Mouse (Mus musculus) CH12.LX (cell line): ENCODE results near the gene Dclk1. TPM values are rescaled to one million over a fixed set of nuclear protein-coding genes. Genes with fewer than 3 reads are reported as not detected.

Source experiments
- DNase-seq: peaks from one replicate; pipeline ENCODE4 v3.0.0-alpha.2; 2013; ENCODE audit errors: extremely low read depth
- H3K27ac ChIP-seq: 2 replicates; pipeline ENCODE4 v1.5.1; 2012; ENCODE audit warnings: low read depth, mild to moderate bottlenecking, control low read depth, moderate library complexity; ENCODE audit not compliant: insufficient read depth
- H3K27me3 ChIP-seq: replicated peaks from 2 replicates; pipeline ENCODE3; 2012; ENCODE audit warnings: inconsistent platforms
- H3K36me3 ChIP-seq, 2 experiments: replicated peaks in 1 of 2; 2 replicates each; pipeline versions ENCODE3 to v1.6.1; 2012; ENCODE audit warnings: inconsistent platforms in 1 of 2, low read length in 1 of 2, mild to moderate bottlenecking in 1 of 2, mixed read lengths in 1 of 2, moderate library complexity in 1 of 2; ENCODE audit not compliant: control insufficient read depth in 1 of 2, insufficient read depth in 1 of 2
- H3K4me1 ChIP-seq, 2 experiments: 2 replicates each; pipeline ENCODE4 v1.6.1; 2012; ENCODE audit warnings: inconsistent platforms in 1 of 2, moderate library complexity in 1 of 2; ENCODE audit not compliant: insufficient read depth in 2 of 2, control insufficient read depth in 1 of 2
- H3K4me2 ChIP-seq: 2 replicates; pipeline ENCODE4 v1.6.1; 2012; ENCODE audit warnings: low read depth, mild to moderate bottlenecking, control low read depth; ENCODE audit not compliant: poor library complexity, insufficient read depth, severe bottlenecking
- H3K4me3 ChIP-seq, 3 experiments: fragments of 150-350 bp in 1 of 3; sonication (generic) in 1 of 3; replicated peaks in 1 of 3; 2 replicates each; pipeline versions ENCODE3 to v1.5.1; 2011 to 2012; ENCODE audit warnings: low read depth in 2 of 3, low read length in 2 of 3, mild to moderate bottlenecking in 2 of 3, moderate library complexity in 2 of 3, control low read depth in 1 of 3, improper control_type of control experiment in 1 of 3, inconsistent platforms in 1 of 3, mixed read lengths in 1 of 3; ENCODE audit not compliant: poor library complexity in 1 of 3
- H3K79me2 ChIP-seq: replicated peaks from 2 replicates; pipeline ENCODE4 v1.6.1; 2012; ENCODE audit warnings: mild to moderate bottlenecking, moderate library complexity; ENCODE audit not compliant: control insufficient read depth, poor library complexity, insufficient read depth, severe bottlenecking; ENCODE audit errors: extremely low read depth
- H3K9ac ChIP-seq: 2 replicates; pipeline ENCODE4 v1.6.1; 2012; ENCODE audit warnings: low read depth, mild to moderate bottlenecking, control low read depth, moderate library complexity; ENCODE audit not compliant: insufficient read depth
- H3K9me3 ChIP-seq: replicated peaks from 2 replicates; pipeline ENCODE3; 2012; ENCODE audit warnings: low read length, inconsistent platforms, mixed read lengths
- BHLHE40 ChIP-seq: IDR thresholded peaks from 2 replicates; pipeline ENCODE4 v1.6.1; 2011; ENCODE audit warnings: mild to moderate bottlenecking, low read depth, low read length, improper control_type of control experiment
- CHD2 ChIP-seq: IDR thresholded peaks from 2 replicates; pipeline ENCODE4 v1.6.1; 2011; ENCODE audit warnings: low read length, improper control_type of control experiment
- CTCF ChIP-seq, 2 experiments: IDR thresholded peaks in 1 of 2; conservative IDR thresholded peaks in 1 of 2; 2 replicates each; pipeline ENCODE4 v1.5.1; 2011 to 2012; ENCODE audit warnings: low read depth in 2 of 2, low read length in 2 of 2, improper control_type of control experiment in 1 of 2, inconsistent platforms in 1 of 2, mild to moderate bottlenecking in 1 of 2, moderate library complexity in 1 of 2
- ELF1 ChIP-seq: IDR thresholded peaks from 2 replicates; pipeline ENCODE4 v1.6.1; 2014; ENCODE audit warnings: low read depth, mild to moderate bottlenecking, inconsistent platforms, low read length, improper control_type of control experiment
- EP300 ChIP-seq: IDR thresholded peaks from 2 replicates; pipeline ENCODE4 v1.6.1; 2011; ENCODE audit warnings: low read length, improper control_type of control experiment
- ETS1 ChIP-seq: conservative IDR thresholded peaks from 2 replicates; pipeline ENCODE4 v1.6.1; 2012; ENCODE audit warnings: low read depth, mild to moderate bottlenecking, inconsistent platforms, low read length, improper control_type of control experiment, moderate library complexity
- HCFC1 ChIP-seq: IDR thresholded peaks from 2 replicates; pipeline ENCODE4 v1.6.1; 2012; ENCODE audit warnings: low read depth, mild to moderate bottlenecking, inconsistent platforms, low read length, improper control_type of control experiment
- IRF4 ChIP-seq: IDR thresholded peaks from 2 replicates; pipeline ENCODE4 v1.6.1; 2014; ENCODE audit warnings: low read depth, mild to moderate bottlenecking, inconsistent platforms, low read length, improper control_type of control experiment
- JUN ChIP-seq: IDR thresholded peaks from 2 replicates; pipeline ENCODE4 v1.6.1; 2011; ENCODE audit warnings: low read depth, mild to moderate bottlenecking, low read length, improper control_type of control experiment, moderate library complexity; ENCODE audit not compliant: insufficient read depth
- JUND ChIP-seq: conservative IDR thresholded peaks from 2 replicates; pipeline ENCODE4 v1.6.1; 2011; ENCODE audit warnings: low read depth, low read length, improper control_type of control experiment
- MAFK ChIP-seq: IDR thresholded peaks from 2 replicates; pipeline ENCODE4 v1.6.1; 2011; ENCODE audit warnings: low read length, improper control_type of control experiment; ENCODE audit not compliant: insufficient replicate concordance
- MAZ ChIP-seq: IDR thresholded peaks from 2 replicates; pipeline ENCODE4 v1.6.1; 2012; ENCODE audit warnings: low read depth, mild to moderate bottlenecking, inconsistent platforms, low read length, improper control_type of control experiment, moderate library complexity
- MEF2A ChIP-seq: IDR thresholded peaks from 2 replicates; pipeline ENCODE4 v1.6.1; 2014; ENCODE audit warnings: low read depth, mild to moderate bottlenecking, inconsistent platforms, low read length, improper control_type of control experiment, borderline replicate concordance
- MXI1 ChIP-seq: IDR thresholded peaks from 2 replicates; pipeline ENCODE4 v1.6.1; 2011; ENCODE audit warnings: mild to moderate bottlenecking, low read depth, low read length, improper control_type of control experiment
- MYC ChIP-seq: IDR thresholded peaks from 2 replicates; pipeline ENCODE4 v1.6.1; 2011; ENCODE audit warnings: low read depth, mild to moderate bottlenecking, improper control_type of control experiment, low read length
- NELFE ChIP-seq: IDR thresholded peaks from 2 replicates; pipeline ENCODE4 v1.6.1; 2011; ENCODE audit warnings: low read depth, low read length, improper control_type of control experiment
- NRF1 ChIP-seq: IDR thresholded peaks from 2 replicates; pipeline ENCODE4 v1.6.1; 2014; ENCODE audit warnings: low read depth, mild to moderate bottlenecking, inconsistent platforms, low read length, improper control_type of control experiment, moderate library complexity
- PAX5 ChIP-seq: IDR thresholded peaks from 2 replicates; pipeline ENCODE4 v1.6.1; 2012; ENCODE audit warnings: low read length, inconsistent platforms, mixed read lengths
- RAD21 ChIP-seq: IDR thresholded peaks from 2 replicates; pipeline ENCODE4 v1.6.1; 2011; ENCODE audit warnings: low read depth, mild to moderate bottlenecking, low read length, improper control_type of control experiment, moderate library complexity
- RCOR1 ChIP-seq: conservative IDR thresholded peaks from 2 replicates; pipeline ENCODE4 v1.6.1; 2012; ENCODE audit warnings: low read depth, mild to moderate bottlenecking, inconsistent platforms, low read length, improper control_type of control experiment
- SIN3A ChIP-seq: IDR thresholded peaks from 2 replicates; pipeline ENCODE4 v1.6.1; 2012; ENCODE audit warnings: low read length, improper control_type of control experiment, inconsistent platforms
- SMC3 ChIP-seq: IDR thresholded peaks from 2 replicates; pipeline ENCODE4 v1.6.1; 2011; ENCODE audit warnings: low read depth, low read length, improper control_type of control experiment
- TCF12 ChIP-seq: IDR thresholded peaks from 2 replicates; pipeline ENCODE4 v1.6.1; 2014; ENCODE audit warnings: low read depth, mild to moderate bottlenecking, inconsistent platforms, low read length, improper control_type of control experiment
- UBTF ChIP-seq: IDR thresholded peaks from 2 replicates; pipeline ENCODE4 v1.6.1; 2012; ENCODE audit warnings: low read depth, mild to moderate bottlenecking, inconsistent platforms, low read length, improper control_type of control experiment, moderate library complexity
- ZNF384 ChIP-seq: IDR thresholded peaks from 2 replicates; pipeline ENCODE4 v1.6.1; 2012; ENCODE audit warnings: low read depth, low read length, improper control_type of control experiment, inconsistent platforms
- dilution Hi-C: fragments of 300-500 bp; cut with MboI; formaldehyde crosslinking; loops from 2 replicates; pipeline ENCODE4 v1.14.3; 2020; ENCODE audit warnings: low sequenced_read_pairs; ENCODE audit not compliant: extremely low pct_unique_long_range_greater_than_20kb, extremely low pct_ligation_motif_present
- in situ Hi-C: fragments of 300-500 bp; cut with MboI; formaldehyde crosslinking; loops from 3 replicates; pipeline ENCODE4 v1.14.3; 2019; ENCODE audit warnings: low sequenced_read_pairs, low pct_ligation_motif_present, low pct_unique_long_range_greater_than_20kb, mixed read lengths
- polyA plus RNA-seq: library from polyadenylated mRNA; unstranded; fragments of >175 nt; gene quantifications from 2 replicates; pipeline ENCODE4 v1.2.1, GENCODE M21; 2012; ENCODE audit warnings: low read depth; ENCODE audit not compliant: insufficient read length
- total RNA-seq, 2 experiments: library from RNA; depleted of rRNA; stranded (reverse); fragments of 300-350 nt in 1 of 2; fragments of >200 nt in 1 of 2; gene quantifications; 2 replicates each; pipeline ENCODE4 v1.2.3; 2012 to 2014

Gene Dclk1
- total and polyA plus RNA-seq, 3 experiments, result not detected

GRCm38 (mm10) chr3:55269802-55270201, 27.6 kb downstream of the Dclk1 start:
- no peaks in the 10 kb centered on the region for H3K79me2 ChIP-seq
- no peaks in the 10 kb centered on the region for H3K27me3 ChIP-seq
- H3K4me3 ChIP-seq, result no peak overlapping the region
- no peak overlapping the region for H3K9ac ChIP-seq
- dilution Hi-C loops, result no loop called here
- in situ Hi-C loops, result no loop called here
- no peaks in the 10 kb centered on the region for H3K36me3 ChIP-seq
- H3K27ac ChIP-seq, result no peak overlapping the region
- peaks cover 59% of the 10 kb centered on the region for H3K9me3 ChIP-seq
- DNase-seq, result no peak
- TF ChIP-seq CHD2 (no peak), NRF1 (no peak), ELF1 (no peak), ZNF384 (no peak), ETS1 (no peak), MXI1 (no peak), TCF12 (no peak), MYC (no peak), NELFE (no peak), HCFC1 (no peak), IRF4 (no peak), RAD21 (no peak), JUND (no peak), RCOR1 (no peak), BHLHE40 (no peak), MEF2A (no peak)
- H3K4me1 ChIP-seq, result no peaks in the 10 kb centered on the region
- no peak overlapping the region for H3K4me2 ChIP-seq

DNA sequence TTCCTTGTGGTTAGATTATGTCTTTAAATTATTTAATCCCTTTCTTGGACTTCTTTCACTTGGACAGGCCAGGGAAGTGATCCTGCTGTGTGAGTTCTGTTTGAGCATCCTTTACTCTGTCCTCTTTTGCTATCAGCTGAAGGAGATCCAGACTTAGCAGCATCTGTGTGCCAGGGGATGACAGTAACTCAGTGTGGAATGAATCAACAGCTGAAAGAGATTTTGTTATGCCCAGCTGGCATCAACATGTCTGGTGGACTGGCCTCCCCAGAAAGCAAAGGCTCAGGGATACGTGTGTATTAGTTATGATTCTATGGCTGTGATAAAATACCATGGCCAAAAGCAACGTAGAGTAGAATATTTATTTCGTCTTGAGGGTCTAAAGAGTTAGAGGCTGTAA, 28.2 kb downstream of the Dclk1 start:
- Histone ChIP-seq H3K9me3 (peaks cover 62% of the 10 kb centered on the region), H3K9ac (no peak overlapping the region), H3K27ac (no peak overlapping the region), H3K79me2 (no peaks in the 10 kb centered on the region), H3K4me3 (no peak overlapping the region), H3K4me2 (no peak overlapping the region), H3K27me3 (no peaks in the 10 kb centered on the region), H3K4me1 (no peaks in the 10 kb centered on the region), H3K36me3 (no peaks in the 10 kb centered on the region)
- no peak for TF ChIP-seq HCFC1
- no peak for TF ChIP-seq MAZ
- TF ChIP-seq BHLHE40, result no peak
- TF ChIP-seq RCOR1, result no peak
- no peak for TF ChIP-seq TCF12
- TF ChIP-seq CTCF (conservative IDR thresholded peaks at IDR 0.05 in 1 of 2, IDR thresholded peaks at IDR 0.05 in 1 of 2; ENCODE audit: low read depth in 2 of 2, low read length in 2 of 2), result no peak
- no peak for TF ChIP-seq MYC
- TF ChIP-seq ZNF384, result no peak
- TF ChIP-seq ELF1, result no peak
- no peak for TF ChIP-seq PAX5
- TF ChIP-seq MEF2A, result no peak
- TF ChIP-seq JUN, result no peak
- no peak for TF ChIP-seq EP300
- TF ChIP-seq SIN3A, result no peak
- no peak for TF ChIP-seq IRF4
- no peak for TF ChIP-seq RAD21
- no peak for TF ChIP-seq MXI1
- no peak for TF ChIP-seq UBTF
- TF ChIP-seq SMC3, result no peak
- no peak for TF ChIP-seq MAFK
- dilution Hi-C loops, result no loop called here
- in situ Hi-C loops, result no loop called here
- DNase-seq, result no peak
